Mouse (Mus musculus): ENCODE results near the gene Elmo3.

GRCm38 (mm10) chr8:105286907-105287306 lies 18.5 kb upstream of the Elmo3 start:
- TF ChIP-seq CTCF (IDR thresholded peaks at IDR 0.05; ENCODE audit: low read depth): no peak
- TF ChIP-seq EP300 (optimal IDR thresholded peaks at IDR 0.05): no peak

All from stomach, postnatal 0 days (tissue).